Mouse (Mus musculus) cerebellum, adult 2 months (tissue): ENCODE measurements at regions not wholly inside any gene's neighbourhood (a gene's known extent, or its start where the extent isn't known, plus 50 kb on each side); places are given as distances from the start of the nearest gene placed in this dataset.

Source experiments
- CTCF ChIP-seq: fragments of 200-500 bp; IDR thresholded peaks from 2 replicates; pipeline ENCODE4 v1.5.1; 2011; ENCODE audit warnings: low read depth, mild to moderate bottlenecking, control low read depth, low read length, moderate library complexity, borderline replicate concordance; ENCODE audit not compliant: insufficient read depth
- POLR2A ChIP-seq: fragments of 200-500 bp; IDR thresholded peaks from 2 replicates; pipeline ENCODE4 v1.6.1; 2011; ENCODE audit warnings: low read length, control low read depth, borderline replicate concordance; ENCODE audit not compliant: insufficient read depth

DNA sequence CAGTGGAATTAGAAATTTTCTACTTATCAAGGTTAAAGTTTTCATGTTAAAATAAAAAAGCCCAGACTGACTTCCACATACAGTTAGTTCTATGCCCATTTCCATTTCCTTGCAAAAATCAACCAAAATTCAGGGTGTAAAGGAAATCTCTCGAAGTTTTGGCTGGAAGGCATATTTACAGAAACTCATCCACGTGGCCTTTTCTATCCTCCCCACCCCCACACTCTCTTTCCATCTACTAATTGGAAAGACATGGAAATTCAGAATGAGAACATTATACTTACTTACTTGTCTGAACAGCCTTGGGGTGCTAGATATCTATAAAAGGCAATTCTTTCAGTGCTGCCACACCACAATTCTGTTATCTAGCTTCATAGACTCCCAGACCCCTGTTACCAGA lies 139.9 kb upstream of the Mpdz start:
- TF ChIP-seq CTCF (no peak), POLR2A (no peak)
